Mouse (Mus musculus): ENCODE measurements around the gene Fbxw26.
"Not testable (repeated sequence)": the region's sequence is repeated elsewhere in the genome, so short reads cannot be mapped to it uniquely, and the experiment has no call there.

The Fbxw26 gene

DNA sequence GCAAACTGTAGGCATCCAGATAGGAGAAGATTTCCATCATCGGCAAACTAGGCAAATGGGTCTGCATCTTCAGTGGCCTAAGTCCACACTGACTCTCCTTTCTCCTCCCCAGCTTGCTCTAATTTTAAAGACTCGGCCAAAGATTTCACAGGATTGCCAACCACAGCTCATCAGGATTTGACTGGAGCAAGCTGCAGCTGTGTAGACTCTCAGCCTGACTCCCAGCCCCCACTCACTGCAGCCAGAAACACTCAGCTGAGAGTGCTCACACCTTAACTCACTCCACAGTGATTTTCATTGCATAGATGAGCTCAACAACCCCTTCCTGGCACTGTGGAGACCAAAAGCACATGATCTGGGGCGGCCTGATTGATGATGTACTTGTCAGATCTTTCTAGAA is at the start of gene Fbxw26:
Fbxw26 (minus strand) TSS at position 101 of the 400 bp plus-strand sequence.
- in situ Hi-C loops (cut with MseI, MboI), result not testable (repeated sequence)

DNA sequence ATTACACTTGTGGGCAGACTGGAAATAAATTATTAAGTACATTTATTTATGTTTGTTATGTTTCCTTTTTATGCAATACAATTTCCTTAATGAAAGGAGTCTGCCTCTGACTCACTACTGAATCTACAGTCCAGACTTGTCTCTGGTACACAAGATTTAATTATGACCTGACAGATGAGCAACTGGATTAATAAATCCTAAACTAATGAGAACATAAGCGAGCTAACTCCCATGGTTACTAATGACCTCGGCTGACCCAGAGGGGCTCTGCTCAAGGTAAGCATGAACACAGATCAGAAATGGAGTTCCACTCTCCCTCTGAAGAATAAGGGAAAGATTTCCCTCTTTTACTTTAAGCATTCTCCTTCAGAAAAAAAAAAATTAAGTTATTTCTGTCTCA is 49.3 kb upstream of the Fbxw26 start:
- in situ Hi-C loops (cut with MseI, MboI), result no loop called here

DNA sequence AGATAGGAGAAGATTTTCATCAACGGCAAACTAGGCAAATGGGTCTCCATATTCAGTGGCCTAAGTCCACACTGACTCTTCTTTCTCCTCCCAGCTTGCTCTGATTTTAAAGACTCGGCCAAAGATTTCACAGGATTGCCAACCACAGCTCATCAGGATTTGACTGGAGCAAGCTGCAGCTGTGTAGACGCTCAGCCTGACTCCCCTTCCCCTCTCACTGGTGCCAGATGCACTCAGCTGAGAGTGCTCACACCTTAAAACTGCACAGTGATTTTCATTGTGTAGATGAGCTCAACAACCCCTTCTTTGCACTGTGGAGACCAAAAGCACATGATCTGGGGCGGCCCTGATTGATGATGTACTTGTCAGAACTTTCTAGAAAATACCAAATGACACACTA is 44.7 kb upstream of the Fbxw26 start, which contains the start of gene Fbxw27:
Fbxw27 (minus strand) TSS at position 101 of the 400 bp plus-strand sequence.
- in situ Hi-C loops (cut with MseI, MboI), result not testable (repeated sequence)

DNA sequence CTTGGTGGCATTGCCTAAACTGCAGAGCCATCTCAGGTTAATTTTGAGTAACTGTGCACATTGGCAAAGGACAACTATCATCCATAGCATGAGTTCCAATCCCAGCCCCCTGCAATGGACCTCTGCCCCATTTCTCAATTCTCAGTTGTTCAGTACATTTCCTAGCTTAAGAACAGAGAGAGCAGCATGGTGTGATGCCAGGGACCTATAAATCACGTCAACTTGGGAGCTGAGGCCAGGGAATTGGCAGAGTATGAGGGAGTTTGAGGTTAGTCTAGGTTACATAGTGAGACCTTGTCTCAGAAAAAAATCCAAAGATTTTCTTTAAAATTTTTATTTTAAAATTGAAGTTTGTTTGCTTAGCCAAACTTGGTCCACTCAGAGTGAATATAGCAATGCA is 21.0 kb upstream of the Fbxw26 start:
- in situ Hi-C loops (cut with MseI, MboI), result not testable (repeated sequence)

DNA sequence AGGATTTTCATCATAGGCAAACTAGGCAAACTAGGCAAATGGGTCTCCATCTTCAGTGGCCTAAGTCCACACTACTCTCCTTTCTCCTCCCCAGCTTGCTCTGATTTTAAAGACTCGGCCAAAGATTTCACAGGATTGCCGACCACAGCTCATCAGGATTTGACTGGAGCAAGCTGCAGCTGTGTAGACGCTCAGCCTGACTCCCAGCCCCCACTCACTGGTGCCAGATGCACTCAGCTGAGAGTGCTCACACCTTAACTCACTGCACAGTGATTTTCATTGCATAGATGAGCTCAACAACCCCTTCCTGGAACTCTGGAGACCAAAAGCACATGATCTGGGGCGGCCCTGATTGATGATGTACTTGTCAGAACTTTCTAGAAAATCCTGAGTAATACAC is 43.3 kb downstream of the Fbxw26 start, which contains the start of gene Fbxw18:
Fbxw18 (minus strand) TSS at position 101 of the 400 bp plus-strand sequence.
- in situ Hi-C loops (cut with MseI, MboI), result not testable (repeated sequence)

DNA sequence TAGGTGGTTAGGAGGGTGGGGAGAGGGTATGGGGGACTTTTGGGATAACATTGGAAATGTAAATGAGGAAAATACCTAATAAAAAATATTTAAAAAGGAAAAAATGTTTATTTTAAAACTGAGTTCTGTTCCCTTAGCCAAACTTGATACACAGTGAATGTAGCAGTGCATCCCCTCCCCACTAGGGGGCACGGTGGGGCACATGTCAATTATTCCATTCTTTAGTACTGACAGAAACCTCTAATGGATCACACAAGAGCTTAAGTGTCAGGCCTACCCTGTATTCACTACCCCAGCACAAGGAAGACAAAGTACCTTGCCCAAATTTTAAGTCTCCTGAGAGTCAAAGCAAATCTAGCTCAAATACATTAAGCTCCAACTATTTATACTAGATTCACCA is 60.6 kb downstream of the Fbxw26 start:
- in situ Hi-C loops (cut with MseI, MboI), result no loop called here

Data from mouse trophoblast stem cell (cell line).